Mouse (Mus musculus) erythroid progenitor cell, adult 5-6 weeks (primary cell): ENCODE measurements around the gene Wdr20. TPM values are rescaled to one million over a fixed set of nuclear protein-coding genes. Genes with fewer than 3 reads are reported as not detected.
A peak's percentile ranks its signal among the peaks of the same experiment; 100 is the strongest.
"Not testable (repeated sequence)": the region's sequence is repeated elsewhere in the genome, so short reads cannot be mapped to it uniquely, and the experiment has no call there.

Source experiments
- ATAC-seq: replicated peaks from 2 replicates; pipeline ENCODE4 v1.8.0; 2016; ENCODE audit warnings: moderate number of reproducible peaks, mild to moderate bottlenecking, moderate TSS enrichment, inconsistent platforms; ENCODE audit not compliant: poor library complexity, low FRiP score, severe bottlenecking
- total RNA-seq, 2 experiments: library from RNA; stranded (forward) in 1 of 2; stranded (reverse) in 1 of 2; fragments of 150-400 nt in 1 of 2; fragments of 186-747, 209-891 nt in 1 of 2; gene quantifications; 2 replicates each; pipeline versions ENCODE4 v1.2.3 to v1.2.4; 2015 to 2017; ENCODE audit warnings: low replicate concordance in 2 of 2

Wdr20 gene
- total RNA-seq (2015; ENCODE audit: low replicate concordance) (32.3 and 35.3 TPM in 2 replicates), total RNA-seq (2017; ENCODE audit: low replicate concordance) (43.7 and 56.5 TPM in 2 replicates)

GRCm38 (mm10) chr12:110737170-110738157 is at the start of gene Wdr20:
Gene Wdr20, plus strand, starts transcription at chr12:110737944.
- ATAC-seq: peak; percentile 92

- not testable (repeated sequence) for ATAC-seq
Observed at GRCm38 (mm10) chr12:110688921-110689320, 48.8 kb upstream of the Wdr20 start.

GRCm38 (mm10) chr12:110689919-110690643 is 47.7 kb upstream of the Wdr20 start:
- ATAC-seq: no peak

- not testable (repeated sequence) for ATAC-seq
Observed at GRCm38 (mm10) chr12:110693378-110693777, 44.4 kb upstream of the Wdr20 start.

- peak; percentile 40 for ATAC-seq
Observed at GRCm38 (mm10) chr12:110695676-110696171, 42.0 kb upstream of the Wdr20 start.

GRCm38 (mm10) chr12:110696173-110696974 is 41.4 kb upstream of the Wdr20 start:
- ATAC-seq: peak; percentile 77

GRCm38 (mm10) chr12:110696975-110697400 is 40.8 kb upstream of the Wdr20 start:
- ATAC-seq: no peak

GRCm38 (mm10) chr12:110697457-110697856 is 40.3 kb upstream of the Wdr20 start:
- ATAC-seq: no peak

GRCm38 (mm10) chr12:110698080-110698479 is 39.7 kb upstream of the Wdr20 start:
- ATAC-seq: no peak

GRCm38 (mm10) chr12:110698523-110699170 is 39.1 kb upstream of the Wdr20 start:
- ATAC-seq: peak; percentile 2; the same call in 1 of the 2 replicates

- ATAC-seq: no peak
Observed at GRCm38 (mm10) chr12:110699171-110699547, 38.6 kb upstream of the Wdr20 start.

- no peak for ATAC-seq
Observed at GRCm38 (mm10) chr12:110700730-110701129, 37.0 kb upstream of the Wdr20 start.

- ATAC-seq: not testable (repeated sequence)
Observed at GRCm38 (mm10) chr12:110701363-110701762, 36.4 kb upstream of the Wdr20 start.

GRCm38 (mm10) chr12:110702556-110702955 is 35.2 kb upstream of the Wdr20 start, which contains the start of gene Hsp90aa1:
Gene Hsp90aa1, minus strand, starts transcription at chr12:110702728.
- no peak for ATAC-seq

GRCm38 (mm10) chr12:110703008-110703471 is 34.7 kb upstream of the Wdr20 start:
- ATAC-seq: peak; percentile 69

- ATAC-seq: no peak
Observed at GRCm38 (mm10) chr12:110703682-110704081, 34.1 kb upstream of the Wdr20 start.

GRCm38 (mm10) chr12:110705419-110705818 is 32.3 kb upstream of the Wdr20 start:
- not testable (repeated sequence) for ATAC-seq

GRCm38 (mm10) chr12:110706337-110707231 is 31.2 kb upstream of the Wdr20 start:
- peak; percentile 60; the same call in 1 of the 2 replicates for ATAC-seq
